8 mouse cellular contexts compared by ENCODE assay signal in the genomic region with DNA sequence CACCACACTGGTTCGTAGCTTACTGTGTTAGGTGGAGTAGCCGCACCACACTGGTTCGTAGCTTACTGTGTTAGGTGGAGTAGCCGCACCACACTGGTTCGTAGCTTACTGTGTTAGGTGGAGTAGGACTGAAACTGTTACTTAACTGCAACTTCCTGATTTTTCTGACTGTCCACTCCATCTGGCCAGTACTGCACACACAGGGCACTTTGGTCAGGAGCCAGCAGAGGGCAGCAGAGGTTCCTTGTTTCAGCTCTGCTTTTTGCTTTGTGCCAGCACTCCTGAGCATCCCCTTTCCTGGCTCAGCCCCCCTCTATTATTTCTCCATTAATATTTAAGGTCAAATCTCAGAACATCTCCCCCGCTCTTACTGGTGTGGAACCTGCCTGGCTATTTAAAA.
DNase-seq lines count a peak whose midpoint lies in the region; ATAC-seq and TF ChIP-seq lines count a peak whose summit lies in the region.

No protein-coding gene starts in this region.

- intact Hi-C loops in left cerebral cortex, postnatal 14 days (cut with DNase I), result loop anchor here (1.0 kb wide), 1 partner anchor 325 kb away; no protein-coding TSS in a partner anchor

- no peaks in the 10 kb centered on the region for H3K9me3 ChIP-seq in intestine, postnatal 0 days (ENCODE audit: control insufficient read depth)
- no peaks in the 10 kb centered on the region for H3K9me3 ChIP-seq in midbrain, embryonic 11.5 days (ENCODE audit: control insufficient read depth, low read length)

- H3K4me2 ChIP-seq in intestine, postnatal 0 days (replicated peaks; ENCODE audit: low read depth), result no peak overlapping the region
- no peak overlapping the region for H3K4me2 ChIP-seq in midbrain, embryonic 11.5 days

- no peak overlapping the region for H3K27ac ChIP-seq in intestine, postnatal 0 days (ENCODE audit: low read depth, low read length)
- H3K27ac ChIP-seq in midbrain, embryonic 11.5 days (ENCODE audit: low read depth, low read length), result no peak overlapping the region

- WGBS in intestine, postnatal 0 days, result 74% methylated on average over 6 of the region's 6 CpGs
- 67% methylated on average over 6 of the region's 6 CpGs for WGBS in midbrain, embryonic 11.5 days

- H3K36me3 ChIP-seq in intestine, postnatal 0 days (ENCODE audit: control insufficient read depth, insufficient read depth), result no peaks in the 10 kb centered on the region
- H3K36me3 ChIP-seq in midbrain, embryonic 11.5 days (ENCODE audit: control insufficient read depth, insufficient read depth, low read length), result no peaks in the 10 kb centered on the region

- TF ChIP-seq CTCF in intestine, postnatal 0 days (IDR thresholded peaks at IDR 0.05; ENCODE audit: low read depth), result peak; percentile 80

- H3K27me3 ChIP-seq in intestine, postnatal 0 days (replicated peaks; ENCODE audit: control insufficient read depth, insufficient read depth, low read length), result no peaks in the 10 kb centered on the region
- H3K27me3 ChIP-seq in midbrain, embryonic 11.5 days (ENCODE audit: control insufficient read depth, insufficient read depth, low read length), result no peaks in the 10 kb centered on the region

- no peak overlapping the region for H3K4me3 ChIP-seq in intestine, postnatal 0 days (ENCODE audit: low read depth, low read length)
- H3K4me3 ChIP-seq in midbrain, embryonic 11.5 days (ENCODE audit: low read depth, low read length), result no peak overlapping the region

- ATAC-seq in intestine, postnatal 0 days, result no peak
- ATAC-seq in midbrain, embryonic 11.5 days (ENCODE audit: low FRiP score), result peak; percentile 90
- ATAC-seq in erythroblast, adult 5-6 weeks (replicated peaks; ENCODE audit: low FRiP score, poor library complexity, severe bottlenecking), result no peak

- DNase-seq in ZHBTc4 (ENCODE audit: low read depth, low spot score), result peak; percentile 44
- peak; percentile 92 to 96 for DNase-seq in cerebellum, postnatal 36 days
- DNase-seq in gastrocnemius, adult 8-10 months (ENCODE audit: low spot score in 2 of 2), result peak; percentile 68 to 69
- peak; percentile 84 to 89 for DNase-seq in left cerebral cortex, postnatal 14 days (ENCODE audit: low spot score in 2 of 2)
- peak; percentile 95 for DNase-seq in midbrain, embryonic 11.5 days (ENCODE audit: low spot score, missing footprints)
- peak; percentile 62 for DNase-seq in skeletal muscle tissue, adult 2 months (ENCODE audit: low read depth, low spot score)

- no peak overlapping the region for H3K9ac ChIP-seq in intestine, postnatal 0 days (ENCODE audit: low read depth, low read length)
- H3K9ac ChIP-seq in midbrain, embryonic 11.5 days (ENCODE audit: low read length), result no peak overlapping the region

- no peaks in the 10 kb centered on the region for H3K4me1 ChIP-seq in intestine, postnatal 0 days (replicated peaks; ENCODE audit: control insufficient read depth, insufficient read depth, low read length)
- no peaks in the 10 kb centered on the region for H3K4me1 ChIP-seq in midbrain, embryonic 11.5 days (ENCODE audit: control insufficient read depth, insufficient read depth, low read length)

Comparison
In these comparisons a context has a peak if more than half of its experiments do, and no peak if none do; other contexts are left out.
1. DNase-seq: peak in every context shown above with its lines; median percentile 95 in midbrain, embryonic 11.5 days; 94 in cerebellum, postnatal 36 days; 86 in left cerebral cortex, postnatal 14 days; 68 in gastrocnemius, adult 8-10 months; 62 in skeletal muscle tissue, adult 2 months; 44 in ZHBTc4.